Mouse (Mus musculus) right cerebral cortex, postnatal 10 days (tissue): Measurements from ENCODE around the gene Prkab1.

Source experiments
- DNase-seq, 2 experiments: peaks; one replicate each; pipeline ENCODE4 v3.0.0; 2021; ENCODE audit warnings: low spot score in 2 of 2

The Prkab1 gene

DNA sequence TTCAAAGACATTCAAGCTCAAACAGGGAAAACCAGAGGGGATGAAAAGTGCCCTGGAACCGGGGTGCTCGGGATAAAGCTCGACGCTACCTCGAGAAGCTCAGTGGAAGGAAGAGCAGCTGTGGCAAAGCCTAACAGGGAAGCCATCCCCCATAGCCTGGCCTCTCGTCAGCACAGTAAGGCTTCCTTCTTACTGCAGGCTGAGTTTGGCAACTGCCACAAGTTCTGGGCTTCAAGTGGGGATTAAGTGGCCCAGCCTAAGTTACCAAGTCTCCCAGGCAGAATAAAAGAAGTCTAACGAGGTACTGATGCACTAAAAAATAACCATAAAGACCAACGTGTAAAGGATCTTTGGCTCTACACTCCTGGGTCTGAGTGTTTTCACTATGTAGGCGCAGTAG, 6.1 kb downstream of the Prkab1 start:
- DNase-seq = no peak

DNA sequence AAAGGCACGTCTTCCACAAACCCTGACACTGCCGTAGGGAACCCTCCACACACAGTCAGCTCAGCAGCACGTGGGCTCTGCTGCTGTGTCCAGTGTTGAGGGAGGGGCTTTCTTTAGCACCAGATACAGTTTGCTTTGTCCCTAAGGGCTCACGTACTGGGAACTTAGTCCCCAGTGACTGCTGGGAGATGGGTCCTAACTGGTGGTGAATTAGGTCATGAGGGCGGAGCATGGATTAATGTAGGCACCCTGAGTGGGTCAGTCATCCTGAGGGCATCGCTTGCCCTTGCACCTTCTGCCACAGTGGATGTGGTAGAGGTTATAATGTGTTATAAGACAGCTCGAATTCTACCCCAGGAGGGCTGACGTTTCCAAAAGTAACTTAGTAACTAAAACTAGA, 6.9 kb downstream of the Prkab1 start:
- DNase-seq = no peak

DNA sequence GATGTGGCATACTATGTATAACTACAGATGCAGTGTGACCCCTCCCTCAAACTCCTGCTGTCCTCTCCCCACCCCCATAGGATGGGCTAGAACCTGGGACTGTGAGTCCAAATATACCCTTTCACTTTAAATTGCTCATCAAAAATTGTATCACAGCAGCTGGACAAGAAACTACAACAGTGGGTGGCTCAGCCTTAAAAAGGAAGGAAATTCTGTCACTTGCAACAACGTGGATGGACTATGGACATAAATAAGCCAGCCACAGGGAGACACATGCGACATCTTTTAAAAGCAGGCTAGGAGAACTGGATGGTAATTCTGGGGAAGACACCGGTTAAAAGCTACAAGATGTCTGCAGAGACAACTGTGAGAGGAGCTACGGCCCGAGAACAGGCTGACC, 7.8 kb downstream of the Prkab1 start:
- DNase-seq = no peak

DNA sequence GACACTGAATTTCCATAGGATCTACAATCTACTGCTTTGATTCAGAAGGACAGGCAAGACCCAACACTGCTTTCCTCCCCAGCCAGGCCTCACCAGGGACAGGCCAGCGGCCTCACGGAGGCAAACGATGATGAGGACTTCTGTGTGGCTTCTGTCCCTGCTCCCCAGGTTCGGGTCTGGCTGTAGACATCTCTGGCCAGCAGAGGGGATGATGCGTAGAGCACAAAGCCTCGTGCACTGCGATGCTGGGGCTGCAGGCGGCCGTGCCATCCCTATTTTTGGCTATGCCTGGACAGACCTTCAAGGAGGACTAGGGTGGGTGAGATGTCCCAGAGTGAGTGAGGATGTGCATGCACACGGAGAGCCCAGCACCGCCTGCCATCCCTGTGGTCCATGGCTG, 10.1 kb downstream of the Prkab1 start:
- DNase-seq = no peak

GRCm38 (mm10) chr5:116013821-116014220, 10.5 kb downstream of the Prkab1 start:
- no peak for DNase-seq

GRCm38 (mm10) chr5:116012503-116012902, 11.8 kb downstream of the Prkab1 start:
- DNase-seq = no peak

DNA sequence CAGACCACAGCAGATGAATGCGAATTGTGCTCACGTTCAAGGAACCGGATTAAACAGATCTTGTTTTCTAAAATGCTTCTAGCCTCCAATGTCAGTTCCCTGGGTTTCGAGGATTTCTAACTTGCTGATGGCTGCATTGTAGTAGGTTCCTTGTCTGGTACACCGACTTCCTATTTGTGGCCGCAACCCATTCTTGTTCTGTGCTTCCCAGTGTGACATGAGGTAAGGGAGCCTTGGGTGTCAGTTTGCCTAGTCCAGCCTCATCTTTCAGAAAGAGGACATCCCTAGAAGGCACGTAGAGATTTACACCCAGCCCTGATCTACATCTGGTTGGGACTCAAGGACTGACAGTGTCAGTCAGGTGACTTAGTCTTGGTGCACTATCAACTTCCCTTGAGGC, 12.6 kb downstream of the Prkab1 start:
- no peak for DNase-seq

DNA sequence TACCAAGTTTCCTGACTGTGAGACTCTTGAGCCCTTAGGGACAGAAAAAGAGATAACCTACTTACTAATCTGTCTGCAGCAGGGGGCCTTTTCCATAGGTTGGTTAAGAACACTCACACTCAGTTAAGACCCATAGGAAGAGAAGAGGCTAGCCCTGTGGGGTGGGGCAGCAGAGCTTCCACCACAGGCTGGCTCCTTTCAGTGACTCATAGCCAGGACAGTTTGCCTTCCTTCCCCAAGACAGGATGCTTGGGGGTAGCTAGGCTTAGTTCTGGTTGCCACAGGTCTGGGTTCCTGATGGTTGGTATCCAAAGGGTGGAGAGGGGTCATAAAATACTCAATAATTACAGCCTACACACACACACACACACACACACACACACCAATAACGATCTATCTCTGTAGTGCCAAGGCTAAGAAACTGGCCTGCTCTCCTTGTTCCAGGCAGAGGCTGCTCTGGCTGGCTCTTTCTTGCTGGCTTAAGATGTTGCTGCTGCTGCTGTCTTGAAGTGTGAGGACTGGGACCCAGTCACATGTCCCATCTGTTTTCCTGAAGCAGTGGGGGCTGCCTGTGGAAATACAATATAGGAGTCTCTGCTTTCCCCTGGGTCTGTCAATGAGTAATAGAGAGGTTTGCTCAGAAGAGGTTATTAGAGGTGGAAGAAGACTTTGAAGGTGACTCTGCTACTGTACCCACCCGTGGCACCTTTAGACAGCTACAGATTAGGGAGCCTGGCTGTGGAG, 14.3 kb downstream of the Prkab1 start:
- no peak for DNase-seq

DNA sequence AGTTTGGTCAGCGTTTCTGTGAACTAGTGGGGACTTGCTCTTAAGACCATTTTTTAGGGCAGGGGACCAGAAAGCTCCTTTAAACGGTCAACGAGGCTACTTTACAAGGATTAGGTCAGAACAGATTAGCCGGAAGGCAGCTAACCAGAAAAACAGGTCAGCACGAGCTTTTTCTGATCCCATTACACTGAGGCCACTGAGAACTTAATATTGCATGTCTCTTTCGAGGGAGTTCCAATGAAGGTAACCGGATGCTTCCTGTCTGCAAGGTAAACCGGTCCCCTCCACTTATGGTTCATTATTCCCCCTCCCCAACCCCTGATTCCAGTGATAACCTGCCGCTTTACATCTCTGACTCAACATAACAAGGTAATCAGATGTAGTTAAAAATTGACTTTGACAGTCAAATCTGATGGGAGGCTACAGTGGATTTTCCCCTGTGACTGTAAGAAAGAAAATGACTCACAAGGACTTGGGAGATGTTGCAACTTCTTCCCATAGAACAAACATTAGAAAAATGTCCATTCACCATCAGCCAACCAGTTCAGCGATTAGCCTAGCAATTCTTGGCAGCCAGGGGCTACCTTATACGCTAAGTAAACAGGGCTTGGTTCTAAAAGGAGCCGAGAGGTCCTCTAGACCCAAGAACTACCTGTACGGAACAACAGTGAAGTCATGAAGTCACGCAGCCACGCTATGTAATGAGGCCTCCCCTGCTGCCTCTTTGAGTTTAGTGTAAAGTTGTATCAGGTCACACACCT, 15.0 kb downstream of the Prkab1 start:
- no peak for DNase-seq

GRCm38 (mm10) chr5:116007723-116008122, 16.6 kb downstream of the Prkab1 start:
- DNase-seq = no peak

- DNase-seq = no peak
Measured at GRCm38 (mm10) chr5:116006324-116007099, 17.8 kb downstream of the Prkab1 start.

DNA sequence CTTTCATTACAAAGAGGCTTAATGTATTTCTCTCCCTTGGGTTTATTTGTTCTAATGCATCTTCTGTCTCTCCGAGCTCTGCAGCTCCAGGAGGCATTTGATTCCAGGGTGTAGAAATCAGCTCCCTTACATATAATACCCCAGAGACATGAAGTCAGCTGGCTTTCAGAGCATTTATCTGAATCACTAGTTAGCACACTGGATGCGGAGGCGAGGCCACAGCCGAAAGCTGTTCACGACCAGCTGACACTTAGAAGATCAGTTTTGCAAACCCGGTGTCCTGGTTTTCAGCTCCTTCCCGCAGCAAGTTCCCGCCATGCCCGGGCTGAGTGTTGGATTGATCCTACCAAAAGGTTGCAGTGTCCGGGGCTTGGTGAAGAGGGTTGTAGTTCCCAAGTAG, 20.0 kb downstream of the Prkab1 start:
- no peak for DNase-seq

GRCm38 (mm10) chr5:116003825-116004224, 20.5 kb downstream of the Prkab1 start:
- DNase-seq = no peak

DNA sequence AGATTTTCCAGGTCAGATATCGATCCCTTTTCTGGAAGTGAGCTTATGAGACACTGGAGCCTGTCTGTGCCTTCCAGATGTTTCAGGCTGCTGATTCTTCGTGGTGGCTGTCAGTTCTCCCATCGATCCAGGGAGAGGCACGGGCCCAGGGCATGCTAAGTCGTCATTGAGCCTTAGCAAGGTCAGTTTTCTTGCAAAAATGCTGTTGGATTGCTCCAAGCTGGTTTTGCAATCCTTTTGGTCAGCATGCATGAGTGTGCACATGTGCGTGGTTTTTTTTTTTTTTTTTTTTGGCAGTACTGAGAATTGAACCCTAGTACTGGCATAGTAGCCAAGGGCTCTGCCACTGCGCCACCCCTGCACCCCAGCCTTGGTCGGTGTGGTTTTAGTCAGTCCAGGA, 21.2 kb downstream of the Prkab1 start:
- DNase-seq = no peak

GRCm38 (mm10) chr5:115997376-115997775, 26.9 kb downstream of the Prkab1 start:
- DNase-seq = no peak

DNA sequence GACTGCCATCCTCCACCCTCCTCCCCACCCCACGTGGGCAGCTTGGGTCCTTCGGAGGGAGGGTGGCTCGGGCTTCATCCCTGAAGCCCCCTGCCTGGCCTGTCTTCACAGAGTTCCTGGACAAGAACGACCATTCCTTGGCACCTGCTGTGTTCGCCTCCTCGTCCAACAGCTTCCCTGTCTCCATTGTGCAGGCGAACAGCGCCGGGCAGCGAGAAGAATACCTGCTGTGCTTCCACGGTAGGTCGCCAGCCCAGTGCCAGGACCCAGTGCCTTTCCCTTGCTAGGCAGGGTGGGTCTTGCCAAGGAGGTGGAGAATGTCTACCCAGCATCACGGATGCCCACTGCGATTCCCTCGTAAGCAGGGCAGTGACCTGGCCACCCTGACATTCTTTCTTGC, 30.2 kb downstream of the Prkab1 start:
- no peak for DNase-seq

DNA sequence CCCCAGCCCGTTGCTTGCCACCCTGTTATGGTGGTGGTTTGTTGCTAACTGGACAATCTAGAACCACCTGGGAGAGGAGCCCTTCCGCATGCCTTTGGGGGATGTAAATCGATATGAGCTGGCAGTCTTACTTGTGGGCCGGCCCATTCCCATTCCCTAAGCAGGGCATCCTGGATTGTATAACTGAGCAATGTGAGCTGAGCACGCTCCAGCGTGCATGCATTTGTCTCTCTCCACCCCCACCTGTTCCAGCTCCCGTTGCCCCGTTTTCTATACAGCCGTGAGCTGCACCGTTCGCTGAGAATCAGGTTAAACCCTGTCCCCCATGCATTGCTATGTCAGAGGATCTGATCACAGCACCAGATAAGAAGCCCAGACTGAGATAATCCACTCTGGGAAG, 32.6 kb downstream of the Prkab1 start:
- DNase-seq = no peak

- DNase-seq = no peak
Measured at GRCm38 (mm10) chr5:115987284-115987683, 37.0 kb downstream of the Prkab1 start.

DNA sequence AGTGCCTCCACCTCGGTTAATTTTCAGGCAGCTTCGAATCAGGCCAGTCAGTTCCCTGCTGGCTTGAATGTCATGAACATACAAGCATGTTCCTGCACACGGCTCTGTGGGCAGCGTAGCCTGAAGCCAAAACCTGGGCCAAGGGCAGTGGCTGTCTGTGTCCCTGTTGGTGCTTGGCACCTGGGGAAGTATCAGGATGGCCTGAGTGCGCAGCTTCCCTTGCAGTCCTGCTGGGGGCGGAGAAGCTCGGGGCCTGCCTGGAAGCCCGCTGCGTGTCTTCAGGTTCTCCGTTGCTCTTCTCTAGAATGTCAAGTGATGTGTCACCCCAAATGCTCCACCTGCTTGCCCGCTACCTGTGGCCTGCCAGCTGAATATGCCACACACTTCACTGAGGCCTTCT, 39.2 kb downstream of the Prkab1 start:
- DNase-seq = no peak

DNA sequence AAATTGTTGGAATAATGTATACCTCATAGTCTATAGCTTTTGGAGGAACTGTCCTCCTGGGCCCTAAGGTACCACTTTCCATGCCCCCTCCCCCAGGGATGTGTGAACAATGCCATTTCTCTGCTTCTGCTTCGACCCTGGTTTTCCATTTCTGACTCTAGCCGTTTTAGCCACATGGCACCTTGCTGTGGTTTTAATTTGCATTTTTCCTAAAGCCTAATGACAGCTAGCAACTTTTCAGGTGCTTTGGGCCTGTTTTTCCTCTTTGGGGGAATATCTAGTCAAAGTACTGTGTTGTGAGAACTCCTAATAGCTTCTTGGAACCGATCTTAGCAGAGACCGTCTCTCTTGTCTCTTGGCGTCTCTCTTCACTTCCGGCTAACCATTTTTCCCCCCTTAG, 39.9 kb downstream of the Prkab1 start:
- no peak for DNase-seq

DNA sequence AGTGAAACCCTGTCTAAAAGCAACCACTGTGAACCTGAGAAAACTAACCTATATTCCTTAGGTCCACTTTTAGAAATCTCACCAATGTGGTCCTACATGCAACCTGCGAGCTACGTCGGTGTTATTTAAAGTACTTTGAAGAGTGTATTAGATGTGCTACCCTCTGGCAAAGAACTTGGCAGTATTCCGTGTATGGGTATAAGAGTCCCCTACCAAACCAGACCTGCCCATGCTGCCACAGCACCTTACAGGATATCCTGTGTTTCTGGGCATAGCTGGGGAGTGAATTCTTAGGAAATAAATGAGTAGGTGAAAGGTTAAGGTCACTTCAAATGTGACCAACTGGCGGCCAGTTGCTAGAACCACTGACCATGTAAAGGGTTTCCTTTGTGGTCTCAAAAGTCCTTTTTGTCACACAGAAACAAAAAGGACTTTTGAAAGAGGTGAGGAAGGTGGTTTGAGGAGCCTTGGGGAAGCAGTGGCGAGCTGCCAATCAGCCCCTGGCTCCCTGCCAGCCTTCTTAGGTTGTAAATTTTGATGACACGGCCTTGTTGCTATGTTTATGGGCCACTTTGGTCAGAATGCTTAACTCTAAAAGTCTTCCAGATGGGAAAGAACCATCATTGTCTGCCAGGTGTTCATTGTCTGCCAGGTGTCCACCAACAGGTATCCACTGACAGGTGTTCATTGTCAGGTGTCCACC, 41.5 kb downstream of the Prkab1 start:
- no peak for DNase-seq

DNA sequence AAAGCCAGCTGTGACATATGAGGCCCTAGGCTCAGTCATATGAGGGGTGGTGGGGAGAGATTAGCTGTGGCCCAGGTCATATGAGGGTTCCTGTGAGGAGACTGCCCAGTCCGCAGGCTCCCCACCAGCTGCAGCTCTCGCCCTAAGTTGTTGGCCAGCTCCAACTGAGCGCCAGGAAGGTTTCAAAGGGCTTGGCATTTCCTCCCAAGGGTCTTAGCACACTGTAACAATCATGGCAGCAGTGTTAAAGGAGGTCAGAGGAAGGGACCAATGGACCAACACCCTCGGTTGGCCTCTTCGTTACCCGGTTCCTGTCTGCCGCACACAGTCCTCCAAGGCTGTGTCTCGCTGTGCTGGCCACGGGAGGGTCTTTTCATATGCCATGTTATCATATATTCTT, 43.8 kb downstream of the Prkab1 start:
- no peak for DNase-seq
